Mouse (Mus musculus): ENCODE results near the gene Mgat4d. TPM values are rescaled to one million over a fixed set of nuclear protein-coding genes. Genes with fewer than 3 reads are reported as not detected.

The Mgat4d gene
- polyA plus RNA-seq, 1 experiment from 2014 or later: not detected

GRCm38 (mm10) chr8:83406836-83407235, 58.6 kb downstream of the Mgat4d start:
- no peaks in the 10 kb centered on the region for H3K27me3 ChIP-seq (ENCODE audit: control insufficient read depth, insufficient read depth, low read depth, low read length)
- no peaks in the 10 kb centered on the region for H3K9me3 ChIP-seq (ENCODE audit: control insufficient read depth, low read length)
- no peak overlapping the region for H3K4me3 ChIP-seq (ENCODE audit: low read length)
- H3K4me1 ChIP-seq (replicated peaks; ENCODE audit: control insufficient read depth, insufficient read depth, low read length): no peaks in the 10 kb centered on the region
- H3K4me2 ChIP-seq (ENCODE audit: low read depth, low read length): no peak overlapping the region
- 32% methylated on average over 6 of the region's 6 CpGs for WGBS
- H3K9ac ChIP-seq (ENCODE audit: low read length): no peak overlapping the region
- no peak overlapping the region for H3K27ac ChIP-seq (ENCODE audit: low read length)
- H3K36me3 ChIP-seq (ENCODE audit: control insufficient read depth, insufficient read depth, low read length): no peaks in the 10 kb centered on the region
- no peak for ATAC-seq (ENCODE audit: low read depth)

DNA sequence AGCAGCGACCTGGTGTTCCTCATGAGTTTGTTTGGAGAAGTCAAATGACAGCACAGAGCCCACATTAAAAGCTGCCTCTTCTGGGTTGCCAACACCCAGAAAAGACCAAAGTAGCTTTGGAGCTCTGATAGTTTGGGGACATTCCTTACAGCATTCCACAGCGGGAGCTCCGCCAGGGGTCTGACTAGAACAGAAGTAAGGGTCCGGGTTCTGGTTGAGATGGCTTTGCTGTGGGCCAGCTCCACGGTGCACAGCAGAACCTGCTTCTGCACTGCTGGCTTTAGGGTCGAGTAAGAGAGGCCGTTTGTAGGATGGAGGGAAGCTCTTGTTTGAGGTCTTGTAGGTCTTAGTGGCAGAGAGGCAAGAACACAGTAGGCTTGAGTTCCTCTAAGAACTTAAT, 60.2 kb downstream of the Mgat4d start:
- Histone ChIP-seq H3K27ac (ENCODE audit: low read length) (no peak overlapping the region), H3K4me1 (replicated peaks; ENCODE audit: control insufficient read depth, insufficient read depth, low read length) (no peaks in the 10 kb centered on the region), H3K27me3 (ENCODE audit: control insufficient read depth, insufficient read depth, low read depth, low read length) (no peaks in the 10 kb centered on the region), H3K9ac (ENCODE audit: low read length) (no peak overlapping the region), H3K4me3 (ENCODE audit: low read length) (no peak overlapping the region), H3K36me3 (ENCODE audit: control insufficient read depth, insufficient read depth, low read length) (no peaks in the 10 kb centered on the region), H3K9me3 (ENCODE audit: control insufficient read depth, low read length) (no peaks in the 10 kb centered on the region), H3K4me2 (ENCODE audit: low read depth, low read length) (no peak overlapping the region)
- WGBS: 64% methylated on average over 7 of the region's 7 CpGs
- no peak for ATAC-seq (ENCODE audit: low read depth)

- Histone ChIP-seq H3K4me3 (ENCODE audit: low read length) (no peak overlapping the region), H3K4me1 (replicated peaks; ENCODE audit: control insufficient read depth, insufficient read depth, low read length) (peaks cover 7% of the 10 kb centered on the region; the same call in 1 of the 2 replicates), H3K4me2 (ENCODE audit: low read depth, low read length) (no peak overlapping the region), H3K27ac (ENCODE audit: low read length) (no peak overlapping the region), H3K9ac (ENCODE audit: low read length) (no peak overlapping the region), H3K9me3 (ENCODE audit: control insufficient read depth, low read length) (no peaks in the 10 kb centered on the region), H3K36me3 (ENCODE audit: control insufficient read depth, insufficient read depth, low read length) (no peaks in the 10 kb centered on the region), H3K27me3 (ENCODE audit: control insufficient read depth, insufficient read depth, low read depth, low read length) (no peaks in the 10 kb centered on the region)
- WGBS: 94% methylated on average over 15 of the region's 15 CpGs
- ATAC-seq (ENCODE audit: low read depth): no peak
Observed at GRCm38 (mm10) chr8:83416878-83417277, 68.6 kb downstream of the Mgat4d start.

GRCm38 (mm10) chr8:83417970-83418369, 69.7 kb downstream of the Mgat4d start:
- Histone ChIP-seq H3K4me1 (replicated peaks; ENCODE audit: control insufficient read depth, insufficient read depth, low read length) (peaks cover 7% of the 10 kb centered on the region; the same call in 1 of the 2 replicates), H3K4me2 (ENCODE audit: low read depth, low read length) (no peak overlapping the region), H3K4me3 (ENCODE audit: low read length) (no peak overlapping the region), H3K9ac (ENCODE audit: low read length) (no peak overlapping the region), H3K27me3 (ENCODE audit: control insufficient read depth, insufficient read depth, low read depth, low read length) (no peaks in the 10 kb centered on the region), H3K9me3 (ENCODE audit: control insufficient read depth, low read length) (no peaks in the 10 kb centered on the region), H3K36me3 (ENCODE audit: control insufficient read depth, insufficient read depth, low read length) (no peaks in the 10 kb centered on the region), H3K27ac (ENCODE audit: low read length) (peak overlapping the region; percentile 79)
- no peak for ATAC-seq (ENCODE audit: low read depth)
- 57% methylated on average over 6 of the region's 6 CpGs for WGBS

DNA sequence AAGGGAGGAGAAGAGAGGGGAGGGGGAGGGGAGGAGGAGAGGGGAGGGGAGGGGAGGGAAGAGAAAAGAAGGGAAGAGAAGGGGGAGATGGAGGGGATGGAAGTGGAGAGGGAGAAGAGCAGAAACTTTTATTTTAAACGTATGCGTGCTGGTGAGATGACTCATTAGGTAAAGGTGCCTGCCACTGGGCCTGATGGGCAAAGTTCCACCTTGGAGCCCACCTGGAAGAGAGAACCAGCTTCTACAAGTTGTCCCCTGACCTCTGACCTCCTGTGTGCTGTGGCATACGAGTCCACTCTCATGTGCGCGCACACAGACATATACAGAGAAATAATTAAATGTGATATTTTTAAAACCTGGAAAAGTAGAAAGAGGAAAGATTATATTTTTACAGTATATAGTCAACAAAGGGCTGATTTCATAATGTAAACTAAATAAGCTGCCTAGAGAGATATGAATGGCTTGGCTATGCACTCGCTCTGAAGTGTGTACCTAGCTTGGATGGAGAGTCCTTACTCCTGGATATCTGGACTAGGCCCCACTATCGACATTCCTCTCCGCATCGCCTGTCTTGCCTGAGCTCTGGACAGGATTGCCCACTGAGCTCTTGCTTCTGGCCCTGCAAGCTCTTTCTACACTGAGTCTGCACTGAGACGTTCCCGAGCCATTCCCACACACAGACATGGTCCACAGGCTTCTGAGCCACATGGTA, 70.7 kb downstream of the Mgat4d start:
- Histone ChIP-seq H3K27me3 (ENCODE audit: control insufficient read depth, insufficient read depth, low read depth, low read length) (no peaks in the 10 kb centered on the region), H3K9me3 (ENCODE audit: control insufficient read depth, low read length) (no peaks in the 10 kb centered on the region), H3K4me3 (ENCODE audit: low read length) (no peak overlapping the region), H3K36me3 (ENCODE audit: control insufficient read depth, insufficient read depth, low read length) (no peaks in the 10 kb centered on the region), H3K9ac (ENCODE audit: low read length) (no peak overlapping the region), H3K4me1 (replicated peaks; ENCODE audit: control insufficient read depth, insufficient read depth, low read length) (peaks cover 7% of the 10 kb centered on the region; the same call in 1 of the 2 replicates), H3K27ac (ENCODE audit: low read length) (peak overlapping the region; percentile 79), H3K4me2 (ENCODE audit: low read depth, low read length) (peak overlapping the region; percentile 22; the same call in 1 of the 2 replicates)
- 62% methylated on average over 11 of the region's 11 CpGs for WGBS
- peak; percentile 93 for ATAC-seq (ENCODE audit: low read depth)

DNA sequence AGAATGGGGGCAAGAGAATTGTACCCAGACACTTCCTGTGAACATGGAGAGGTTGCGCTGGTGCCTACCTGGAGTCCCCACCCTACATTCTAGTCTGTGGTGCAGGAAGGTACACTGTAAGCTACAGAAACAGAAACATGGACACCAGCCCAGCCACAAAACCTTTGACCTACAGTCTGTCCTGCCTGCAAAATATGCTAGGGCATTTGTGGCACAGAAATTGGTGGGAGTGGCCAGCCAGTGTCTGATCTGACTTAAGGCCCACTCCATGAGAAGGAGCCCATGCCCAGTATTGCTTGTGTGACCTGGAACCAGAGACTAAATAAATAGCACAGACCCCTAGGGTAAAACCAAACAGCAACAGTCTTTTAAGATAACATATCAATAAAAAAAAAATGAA, 73.1 kb downstream of the Mgat4d start:
- Histone ChIP-seq H3K4me1 (replicated peaks; ENCODE audit: control insufficient read depth, insufficient read depth, low read length) (peaks cover 9% of the 10 kb centered on the region; the same call in 1 of the 2 replicates), H3K9me3 (ENCODE audit: control insufficient read depth, low read length) (no peaks in the 10 kb centered on the region), H3K27ac (ENCODE audit: low read length) (no peak overlapping the region), H3K9ac (ENCODE audit: low read length) (no peak overlapping the region), H3K4me3 (ENCODE audit: low read length) (no peak overlapping the region), H3K27me3 (ENCODE audit: control insufficient read depth, insufficient read depth, low read depth, low read length) (no peaks in the 10 kb centered on the region; the same call in 1 of the 2 replicates), H3K36me3 (ENCODE audit: control insufficient read depth, insufficient read depth, low read length) (no peaks in the 10 kb centered on the region), H3K4me2 (ENCODE audit: low read depth, low read length) (no peak overlapping the region)
- 89% methylated on average over 1 of the region's 1 CpGs for WGBS
- ATAC-seq (ENCODE audit: low read depth): no peak

DNA sequence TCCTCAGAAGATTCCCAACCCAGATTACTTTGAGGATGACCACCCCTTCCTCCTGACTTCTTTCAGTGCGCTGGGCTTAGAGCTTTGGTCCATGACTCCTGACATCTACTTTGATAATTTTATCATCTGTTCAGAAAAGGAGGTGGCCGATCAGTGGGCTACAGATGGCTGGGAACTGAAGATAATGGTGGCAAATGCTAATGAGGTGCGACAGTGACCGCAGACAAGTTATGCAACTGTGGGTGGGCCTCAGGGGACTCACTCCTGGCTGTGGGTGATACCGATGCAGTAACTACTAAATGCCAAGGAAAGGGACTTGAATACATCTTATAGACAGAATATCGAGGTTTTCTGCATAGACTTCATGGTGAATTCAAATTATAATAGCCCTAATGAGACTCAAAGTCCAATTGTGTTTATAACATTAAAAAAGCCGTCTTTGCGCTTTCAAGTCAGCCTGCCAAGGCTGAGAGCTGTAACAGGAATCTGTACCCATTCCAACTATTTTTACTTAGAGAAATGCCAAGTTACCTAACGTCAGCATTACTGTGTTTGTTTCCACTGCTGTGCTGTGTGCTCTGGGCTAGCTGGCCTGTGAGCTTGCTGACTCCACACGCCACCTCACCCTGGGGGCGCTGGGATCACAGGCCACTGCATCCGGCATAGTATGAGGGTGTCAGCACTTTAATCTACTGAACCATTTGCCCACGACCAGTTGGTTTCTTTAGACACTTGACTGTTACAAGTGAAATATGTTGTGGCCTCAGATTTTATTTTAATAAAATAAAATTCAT, 75.0 kb downstream of the Mgat4d start:
- 60% methylated on average over 13 of the region's 13 CpGs for WGBS
- H3K9ac ChIP-seq (ENCODE audit: low read length): no peak overlapping the region

GRCm38 (mm10) chr8:83425202-83425601, 76.9 kb downstream of the Mgat4d start:
- no peak for ATAC-seq (ENCODE audit: low read depth)
- Histone ChIP-seq H3K27me3 (ENCODE audit: control insufficient read depth, insufficient read depth, low read depth, low read length) (no peaks in the 10 kb centered on the region; the same call in 1 of the 2 replicates), H3K9ac (ENCODE audit: low read length) (no peak overlapping the region), H3K27ac (ENCODE audit: low read length) (no peak overlapping the region), H3K4me3 (ENCODE audit: low read length) (no peak overlapping the region), H3K4me2 (ENCODE audit: low read depth, low read length) (no peak overlapping the region), H3K4me1 (replicated peaks; ENCODE audit: control insufficient read depth, insufficient read depth, low read length) (peaks cover 7% of the 10 kb centered on the region; the same call in 1 of the 2 replicates), H3K9me3 (ENCODE audit: control insufficient read depth, low read length) (no peaks in the 10 kb centered on the region), H3K36me3 (ENCODE audit: control insufficient read depth, insufficient read depth, low read length) (no peaks in the 10 kb centered on the region)
- 82% methylated on average over 6 of the region's 6 CpGs for WGBS

More for the DNA sequence above, 75.0 kb downstream of the Mgat4d start:
- peaks cover 12% of the 10 kb centered on the region; the same call in 1 of the 2 replicates for H3K4me1 ChIP-seq (replicated peaks; ENCODE audit: control insufficient read depth, insufficient read depth, low read length)
- H3K9me3 ChIP-seq (ENCODE audit: control insufficient read depth, low read length): no peaks in the 10 kb centered on the region
- no peak overlapping the region for H3K4me2 ChIP-seq (ENCODE audit: low read depth, low read length)
- no peaks in the 10 kb centered on the region; the same call in 1 of the 2 replicates for H3K27me3 ChIP-seq (ENCODE audit: control insufficient read depth, insufficient read depth, low read depth, low read length)
- no peak for ATAC-seq (ENCODE audit: low read depth)
- H3K4me3 ChIP-seq (ENCODE audit: low read length): no peak overlapping the region
- no peaks in the 10 kb centered on the region for H3K36me3 ChIP-seq (ENCODE audit: control insufficient read depth, insufficient read depth, low read length)
- H3K27ac ChIP-seq (ENCODE audit: low read length): no peak overlapping the region

GRCm38 (mm10) chr8:83426104-83426759, 78.0 kb downstream of the Mgat4d start:
- no peaks in the 10 kb centered on the region; the same call in 1 of the 2 replicates for H3K27me3 ChIP-seq (ENCODE audit: control insufficient read depth, insufficient read depth, low read depth, low read length)
- peaks cover 7% of the 10 kb centered on the region; the same call in 1 of the 2 replicates for H3K4me1 ChIP-seq (replicated peaks; ENCODE audit: control insufficient read depth, insufficient read depth, low read length)
- no peak overlapping the region for H3K4me2 ChIP-seq (ENCODE audit: low read depth, low read length)
- H3K9ac ChIP-seq (ENCODE audit: low read length): no peak overlapping the region
- H3K4me3 ChIP-seq (ENCODE audit: low read length): no peak overlapping the region
- no peak for ATAC-seq (ENCODE audit: low read depth)
- 56% methylated on average over 11 of the region's 11 CpGs for WGBS
- no peaks in the 10 kb centered on the region for H3K36me3 ChIP-seq (ENCODE audit: control insufficient read depth, insufficient read depth, low read length)
- no peak overlapping the region for H3K27ac ChIP-seq (ENCODE audit: low read length)
- H3K9me3 ChIP-seq (ENCODE audit: control insufficient read depth, low read length): no peaks in the 10 kb centered on the region

Data from lung, embryonic 16.5 days (tissue).